In the genomic region with DNA sequence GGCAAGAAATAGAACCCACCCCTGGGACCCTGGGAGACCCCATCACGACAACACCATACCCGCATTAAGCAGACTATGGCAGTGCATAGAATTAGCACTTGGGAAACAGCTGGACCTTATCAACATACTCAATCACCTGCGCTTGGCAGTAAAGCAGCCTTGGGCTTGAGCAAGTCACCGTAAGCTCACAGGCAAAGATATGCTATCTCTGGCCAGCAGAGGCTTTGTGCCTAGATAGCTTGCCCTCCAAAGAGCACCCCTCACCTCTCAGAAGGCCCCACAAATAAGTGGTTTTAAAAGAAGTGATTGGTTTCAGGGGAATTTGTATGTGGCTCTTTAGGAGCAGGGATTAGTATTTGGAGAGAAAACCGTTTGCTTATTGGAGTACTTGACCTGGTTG, we compare ENCODE assay signal across 19 mouse cellular contexts.
A peak's percentile ranks its signal among the peaks of the same experiment; 100 is the strongest.
DNase-seq lines count a peak whose midpoint lies in the region; ATAC-seq lines count a peak whose summit lies in the region.
"Had no signal": no experiment of that assay in that cellular context is flagged by ENCODE, and none has a peak within 500 bp of the region (broad histone marks: within the 10 kb centered on the region; RNA-seq: fewer than 3 reads in every experiment).

No protein-coding gene starts in this region.

- WGBS in hindbrain, embryonic 11.5 days, result 61% methylated on average over 5 of the region's 5 CpGs
- WGBS in hindbrain, embryonic 16.5 days, result 51% methylated on average over 5 of the region's 5 CpGs

- no peak overlapping the region for H3K27ac ChIP-seq in hindbrain, embryonic 11.5 days (ENCODE audit: low read depth, low read length)
- no peak overlapping the region for H3K27ac ChIP-seq in hindbrain, embryonic 16.5 days (ENCODE audit: low read depth, low read length)
- H3K27ac ChIP-seq: gastrocnemius, adult 2 months; hindbrain, embryonic 14.5 days; neural tube, embryonic 13.5 days had no signal

- H3K9ac ChIP-seq in hindbrain, embryonic 11.5 days (ENCODE audit: low read depth, low read length), result no peak overlapping the region
- no peak overlapping the region for H3K9ac ChIP-seq in hindbrain, embryonic 16.5 days (ENCODE audit: low read depth, low read length)
- H3K9ac ChIP-seq: hindbrain, embryonic 14.5 days; neural tube, embryonic 13.5 days had no signal

- H3K27me3 ChIP-seq in hindbrain, embryonic 11.5 days (ENCODE audit: control insufficient read depth, insufficient read depth, low read length), result no peaks in the 10 kb centered on the region
- H3K27me3 ChIP-seq in hindbrain, embryonic 16.5 days (replicated peaks; ENCODE audit: control insufficient read depth, insufficient read depth, low read length), result no peaks in the 10 kb centered on the region
- H3K27me3 ChIP-seq: megakaryocyte, embryonic 14.5 days; neural tube, embryonic 13.5 days had no signal

- H3K4me2 ChIP-seq in hindbrain, embryonic 11.5 days (replicated peaks; ENCODE audit: low read depth, low read length), result no peak overlapping the region
- no peak overlapping the region for H3K4me2 ChIP-seq in hindbrain, embryonic 16.5 days (ENCODE audit: low read length)
- H3K4me2 ChIP-seq: neural tube, embryonic 13.5 days had no signal

- H3K4me3 ChIP-seq in hindbrain, embryonic 11.5 days (ENCODE audit: low read depth, low read length), result no peak overlapping the region
- no peak overlapping the region for H3K4me3 ChIP-seq in hindbrain, embryonic 16.5 days (ENCODE audit: low read length)
- H3K4me3 ChIP-seq: erythroblast, embryonic 14.5 days; gastrocnemius, adult 2 months; megakaryocyte, embryonic 14.5 days; neural tube, embryonic 13.5 days had no signal

- peak; percentile 31; the same call in 1 of the 2 replicates for ATAC-seq in hindbrain, embryonic 11.5 days (ENCODE audit: low FRiP score)
- no peak for ATAC-seq in hindbrain, embryonic 16.5 days
- peak; percentile 51 to 67; a peak in 3 of 4 replicates for ATAC-seq in hematopoietic stem cell, adult 5-6 weeks (replicated peaks in 1 of 2; ENCODE audit: insufficient read depth in 1 of 2, low FRiP score in 2 of 2, low TSS enrichment in 1 of 2, low read depth in 1 of 2, poor library complexity in 2 of 2, severe bottlenecking in 2 of 2)
- ATAC-seq in megakaryocyte, adult 5-6 weeks (ENCODE audit: poor library complexity, severe bottlenecking), result 0 out of 2 replicates have a peak, but pooled peaks have one; percentile 14
- ATAC-seq: forebrain, embryonic 16.5 days had no signal

- H3K36me3 ChIP-seq in hindbrain, embryonic 11.5 days (ENCODE audit: control insufficient read depth, insufficient read depth, low read length), result no peaks in the 10 kb centered on the region
- no peaks in the 10 kb centered on the region for H3K36me3 ChIP-seq in hindbrain, embryonic 16.5 days (ENCODE audit: control insufficient read depth, insufficient read depth, low read length)
- H3K36me3 ChIP-seq: neural tube, embryonic 13.5 days had no signal

- DNase-seq in hindbrain, embryonic 11.5 days (ENCODE audit: low spot score), result no peak
- peak; percentile 8 for DNase-seq in MN1 (ENCODE audit: low spot score)
- DNase-seq in gastrocnemius, postnatal 4 days (ENCODE audit: low spot score in 2 of 2), result no peak
- DNase-seq in lung, adult 18-20 months, result no peak
- no peak for DNase-seq in neural tube, embryonic 10.5 days (ENCODE audit: extremely low spot score, low spot score)
- DNase-seq: B cell, adult 2 months; cerebellum, adult 9-10 months; kidney, adult 2 months; kidney, postnatal 25 days; thymus, adult 2 months had no signal

- H3K4me1 ChIP-seq in hindbrain, embryonic 11.5 days (replicated peaks; ENCODE audit: control insufficient read depth, insufficient read depth, low read length), result no peaks in the 10 kb centered on the region
- no peaks in the 10 kb centered on the region for H3K4me1 ChIP-seq in hindbrain, embryonic 16.5 days (ENCODE audit: control insufficient read depth, insufficient read depth, low read depth, low read length)

- no peaks in the 10 kb centered on the region for H3K9me3 ChIP-seq in hindbrain, embryonic 11.5 days (ENCODE audit: control insufficient read depth, low read length)
- H3K9me3 ChIP-seq in hindbrain, embryonic 16.5 days (ENCODE audit: control insufficient read depth, low read length), result no peaks in the 10 kb centered on the region
- H3K9me3 ChIP-seq: megakaryocyte, embryonic 14.5 days; neural tube, embryonic 13.5 days had no signal
